Mouse (Mus musculus): ENCODE data around the gene Acp1. TPM values are rescaled to one million over a fixed set of nuclear protein-coding genes. Genes with fewer than 3 reads are reported as not detected.

The Acp1 gene
- polyA plus RNA-seq, 1 experiment from 2014 or later = 136 TPM

GRCm38 (mm10) chr12:30897039-30897438 lies 14.3 kb downstream of the Acp1 start:
- Histone ChIP-seq H3K4me1 (no peaks in the 10 kb centered on the region), H3K4me3 (no peak overlapping the region), H3K4me2 (replicated peaks) (no peak overlapping the region), H3K27ac (no peak overlapping the region), H3K9ac (no peak overlapping the region), H3K9me3 (replicated peaks) (no peaks in the 10 kb centered on the region), H3K27me3 (no peaks in the 10 kb centered on the region), H3K36me3 (peaks cover 20% of the 10 kb centered on the region)
- no peak for ATAC-seq (ENCODE audit: low FRiP score)
- 93% methylated on average over 4 of the region's 4 CpGs for WGBS

- Histone ChIP-seq H3K4me1 (no peaks in the 10 kb centered on the region), H3K36me3 (peaks cover 6% of the 10 kb centered on the region), H3K4me2 (replicated peaks) (no peak overlapping the region), H3K9me3 (replicated peaks) (no peaks in the 10 kb centered on the region), H3K27ac (no peak overlapping the region), H3K4me3 (no peak overlapping the region), H3K9ac (no peak overlapping the region), H3K27me3 (no peaks in the 10 kb centered on the region; the same call in none of the 2 replicates)
- 85% methylated on average over 7 of the region's 7 CpGs for WGBS
- ATAC-seq (ENCODE audit: low FRiP score) = no peak
Observed at GRCm38 (mm10) chr12:30891438-30891837, 20.0 kb downstream of the Acp1 start.

- WGBS = 39% methylated on average over 5 of the region's 5 CpGs
- Histone ChIP-seq H3K27ac (no peak overlapping the region), H3K36me3 (peaks cover 6% of the 10 kb centered on the region), H3K4me2 (replicated peaks) (no peak overlapping the region), H3K4me1 (peaks cover under 1% of the 10 kb centered on the region; the same call in 1 of the 2 replicates), H3K9ac (no peak overlapping the region), H3K27me3 (peaks cover 14% of the 10 kb centered on the region), H3K4me3 (no peak overlapping the region), H3K9me3 (replicated peaks) (no peaks in the 10 kb centered on the region)
- ATAC-seq (ENCODE audit: low FRiP score) = no peak
Observed at GRCm38 (mm10) chr12:30890067-30890466, 21.3 kb downstream of the Acp1 start.

- Histone ChIP-seq H3K27ac (no peak overlapping the region), H3K36me3 (no peaks in the 10 kb centered on the region), H3K4me2 (replicated peaks) (no peak overlapping the region), H3K4me3 (no peak overlapping the region), H3K9me3 (replicated peaks) (no peaks in the 10 kb centered on the region), H3K4me1 (peaks cover 14% of the 10 kb centered on the region), H3K27me3 (peaks cover 34% of the 10 kb centered on the region), H3K9ac (no peak overlapping the region)
- ATAC-seq (ENCODE audit: low FRiP score) = no peak
- 90% methylated on average over 4 of the region's 4 CpGs for WGBS
Observed at GRCm38 (mm10) chr12:30888003-30888402, 23.4 kb downstream of the Acp1 start.

- H3K36me3 ChIP-seq = no peaks in the 10 kb centered on the region
- no peak for ATAC-seq (ENCODE audit: low FRiP score)
- no peaks in the 10 kb centered on the region for H3K9me3 ChIP-seq (replicated peaks)
- H3K27ac ChIP-seq = no peak overlapping the region
- H3K4me3 ChIP-seq = no peak overlapping the region
- H3K4me1 ChIP-seq = peaks cover 14% of the 10 kb centered on the region
- no peak overlapping the region for H3K4me2 ChIP-seq (replicated peaks)
- no peak overlapping the region for H3K9ac ChIP-seq
- H3K27me3 ChIP-seq = peaks cover 47% of the 10 kb centered on the region
- 73% methylated on average over 6 of the region's 6 CpGs for WGBS
Observed at GRCm38 (mm10) chr12:30885891-30886290, 25.5 kb downstream of the Acp1 start.

GRCm38 (mm10) chr12:30884622-30885230 lies 26.7 kb downstream of the Acp1 start:
- H3K4me1 ChIP-seq = peaks cover 14% of the 10 kb centered on the region
- H3K27ac ChIP-seq = no peak overlapping the region
- H3K27me3 ChIP-seq = peaks cover 47% of the 10 kb centered on the region
- peak overlapping the region; percentile 100 for H3K4me2 ChIP-seq (replicated peaks)
- H3K4me3 ChIP-seq = peak overlapping the region; percentile 53
- H3K36me3 ChIP-seq = no peaks in the 10 kb centered on the region
- H3K9ac ChIP-seq = peak overlapping the region; percentile 57
- peak; percentile 58; the same call in 1 of the 2 replicates for ATAC-seq (ENCODE audit: low FRiP score)
- no peaks in the 10 kb centered on the region for H3K9me3 ChIP-seq (replicated peaks)
- WGBS = 8% methylated on average over 39 of the region's 39 CpGs

- ATAC-seq (ENCODE audit: low FRiP score) = peak; percentile 77; the same call in 1 of the 2 replicates
- H3K27ac ChIP-seq = no peak within 1 kb of the TSS
- no peaks in the 10 kb centered on the region for H3K36me3 ChIP-seq
- H3K4me1 ChIP-seq = peaks cover 14% of the 10 kb centered on the region
- peaks cover 47% of the 10 kb centered on the region for H3K27me3 ChIP-seq
- H3K9ac ChIP-seq = peak within 1 kb of the TSS; percentile 57
- H3K9me3 ChIP-seq (replicated peaks) = no peaks in the 10 kb centered on the region
- peak within 1 kb of the TSS; percentile 100 for H3K4me2 ChIP-seq (replicated peaks)
- H3K4me3 ChIP-seq = peak within 1 kb of the TSS; percentile 53
- under 1% methylated on average over 51 of the region's 58 CpGs for WGBS
Observed at GRCm38 (mm10) chr12:30883986-30884621, 27.3 kb downstream of the Acp1 start, which contains the start of gene Alkal2. Gene Alkal2, plus strand, starts transcription at chr12:30884322.

- no peak overlapping the region for H3K27ac ChIP-seq
- no peak overlapping the region for H3K9ac ChIP-seq
- ATAC-seq (ENCODE audit: low FRiP score) = peak; percentile 40; the same call in 1 of the 2 replicates
- peak overlapping the region; percentile 100 for H3K4me2 ChIP-seq (replicated peaks)
- peak overlapping the region; percentile 53 for H3K4me3 ChIP-seq
- peaks cover 14% of the 10 kb centered on the region for H3K4me1 ChIP-seq
- H3K36me3 ChIP-seq = no peaks in the 10 kb centered on the region
- 17% methylated on average over 4 of the region's 4 CpGs for WGBS
- H3K27me3 ChIP-seq = peaks cover 47% of the 10 kb centered on the region
- no peaks in the 10 kb centered on the region for H3K9me3 ChIP-seq (replicated peaks)
Observed at GRCm38 (mm10) chr12:30883592-30883985, 27.8 kb downstream of the Acp1 start.

- no peak overlapping the region for H3K4me2 ChIP-seq (replicated peaks)
- H3K27ac ChIP-seq = no peak overlapping the region
- H3K9me3 ChIP-seq (replicated peaks) = no peaks in the 10 kb centered on the region
- no peak for ATAC-seq (ENCODE audit: low FRiP score)
- peaks cover 27% of the 10 kb centered on the region for H3K27me3 ChIP-seq
- peaks cover 7% of the 10 kb centered on the region for H3K4me1 ChIP-seq
- 66% methylated on average over 6 of the region's 6 CpGs for WGBS
- H3K9ac ChIP-seq = no peak overlapping the region
- H3K36me3 ChIP-seq = no peaks in the 10 kb centered on the region
- H3K4me3 ChIP-seq = no peak overlapping the region
Observed at GRCm38 (mm10) chr12:30879447-30879846, 31.9 kb downstream of the Acp1 start.

GRCm38 (mm10) chr12:30865781-30866180 lies 45.6 kb downstream of the Acp1 start:
- Histone ChIP-seq H3K36me3 (no peaks in the 10 kb centered on the region), H3K9ac (no peak overlapping the region), H3K4me2 (replicated peaks) (no peak overlapping the region), H3K4me3 (no peak overlapping the region), H3K27me3 (no peaks in the 10 kb centered on the region), H3K4me1 (no peaks in the 10 kb centered on the region), H3K9me3 (replicated peaks) (no peaks in the 10 kb centered on the region), H3K27ac (no peak overlapping the region)
- no peak for ATAC-seq (ENCODE audit: low FRiP score)
- WGBS = 85% methylated on average over 4 of the region's 4 CpGs

GRCm38 (mm10) chr12:30864347-30864746 lies 47.0 kb downstream of the Acp1 start:
- Histone ChIP-seq H3K27me3 (no peaks in the 10 kb centered on the region), H3K4me3 (no peak overlapping the region), H3K36me3 (no peaks in the 10 kb centered on the region), H3K4me2 (replicated peaks) (no peak overlapping the region), H3K4me1 (no peaks in the 10 kb centered on the region), H3K9ac (no peak overlapping the region), H3K27ac (no peak overlapping the region), H3K9me3 (replicated peaks) (no peaks in the 10 kb centered on the region)
- 61% methylated on average over 2 of the region's 2 CpGs for WGBS
- no peak for ATAC-seq (ENCODE audit: low FRiP score)

- Histone ChIP-seq H3K36me3 (no peaks in the 10 kb centered on the region), H3K27ac (no peak overlapping the region), H3K4me3 (no peak overlapping the region), H3K9me3 (replicated peaks) (no peaks in the 10 kb centered on the region), H3K9ac (no peak overlapping the region), H3K4me2 (replicated peaks) (no peak overlapping the region), H3K4me1 (no peaks in the 10 kb centered on the region), H3K27me3 (no peaks in the 10 kb centered on the region)
- WGBS = 93% methylated on average over 5 of the region's 5 CpGs
- ATAC-seq (ENCODE audit: low FRiP score) = no peak
Observed at GRCm38 (mm10) chr12:30856172-30856571, 55.2 kb downstream of the Acp1 start.
